Mouse (Mus musculus): ENCODE results near the gene Lurap1.

DNA sequence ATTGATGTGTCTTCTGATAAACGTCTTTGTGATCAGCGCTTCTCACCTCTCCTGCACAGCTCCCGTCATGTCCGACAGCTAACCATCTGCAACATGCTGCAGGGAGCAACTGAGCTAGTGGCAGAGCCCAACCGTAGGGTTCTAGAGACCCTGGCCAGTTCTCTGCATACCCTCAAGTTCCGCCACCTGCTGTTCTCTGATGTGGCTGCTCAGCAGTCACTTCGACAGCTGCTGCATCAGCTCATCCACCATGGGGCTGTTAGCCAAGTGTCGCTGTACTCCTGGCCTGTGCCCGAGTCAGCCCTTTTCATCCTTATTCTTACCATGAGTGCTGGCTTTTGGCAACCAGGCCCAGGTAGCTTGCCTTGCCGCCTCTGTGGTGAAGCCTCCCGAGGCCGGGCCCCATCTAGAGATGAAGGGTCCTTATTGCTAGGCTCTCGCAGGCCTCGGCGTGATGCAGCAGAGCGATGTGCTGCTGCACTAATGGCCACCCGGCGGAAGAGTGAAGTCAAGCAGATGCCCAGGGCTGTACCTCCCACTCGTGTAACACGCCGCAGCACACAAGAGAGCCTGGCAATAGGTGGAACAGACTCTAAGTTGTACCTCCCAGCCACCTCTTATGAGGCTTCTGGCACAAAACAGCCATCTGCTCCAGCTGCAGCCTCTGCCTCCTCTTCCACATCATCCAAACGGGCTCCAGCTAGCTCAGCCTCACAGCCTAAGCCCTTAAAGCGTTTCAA lies 62.5 kb downstream of the Lurap1 start:
- TF ChIP-seq CTCF (IDR thresholded peaks at IDR 0.05; ENCODE audit: borderline replicate concordance, extremely low read depth, insufficient read depth, insufficient read length) (no peak), POLR2A (IDR thresholded peaks at IDR 0.05; ENCODE audit: borderline replicate concordance, extremely low read depth, insufficient read depth, insufficient read length, poor library complexity, severe bottlenecking) (no peak)
